Comparison of ENCODE assay signal across 8 mouse cellular contexts in genomic region chr8:120100388-120101067, GRCm38 (mm10). TPM values are rescaled to one million over a fixed set of nuclear protein-coding genes. Genes with fewer than 3 reads are reported as not detected.
DNase-seq lines count a peak whose midpoint lies in the region; ATAC-seq and TF ChIP-seq lines count a peak whose summit lies in the region.

No protein-coding gene starts in this region.

- no peaks in the 10 kb centered on the region for H3K9me3 ChIP-seq in hindbrain, embryonic 13.5 days
- no peaks in the 10 kb centered on the region for H3K9me3 ChIP-seq in midbrain, embryonic 15.5 days

- no peaks in the 10 kb centered on the region for H3K27me3 ChIP-seq in hindbrain, embryonic 13.5 days
- no peaks in the 10 kb centered on the region for H3K27me3 ChIP-seq in midbrain, embryonic 15.5 days (replicated peaks)

- 0 out of 2 replicates have a peak, but pooled peaks have one; percentile 21 for ATAC-seq in hindbrain, embryonic 13.5 days (ENCODE audit: low FRiP score)
- ATAC-seq in midbrain, embryonic 15.5 days (replicated peaks), result peak; percentile 10; the same call in 1 of the 2 replicates

- H3K4me2 ChIP-seq in hindbrain, embryonic 13.5 days, result peak overlapping the region; percentile 94
- peak overlapping the region; percentile 77 for H3K4me2 ChIP-seq in midbrain, embryonic 15.5 days

- H3K36me3 ChIP-seq in hindbrain, embryonic 13.5 days, result peaks cover 2% of the 10 kb centered on the region; the same call in 1 of the 2 replicates
- no peaks in the 10 kb centered on the region for H3K36me3 ChIP-seq in midbrain, embryonic 15.5 days (replicated peaks)

- intact Hi-C loops in left cerebral cortex, postnatal 25 days (cut with DNase I), result no loop called here

- H3K4me1 ChIP-seq in lung, adult 2 months (ENCODE audit: control insufficient read depth, insufficient read depth, low read length), result peaks cover 12% of the 10 kb centered on the region
- H3K4me1 ChIP-seq in hindbrain, embryonic 13.5 days (replicated peaks), result peaks cover 47% of the 10 kb centered on the region
- peaks cover 41% of the 10 kb centered on the region for H3K4me1 ChIP-seq in midbrain, embryonic 15.5 days

- peak overlapping the region; percentile 68 for H3K4me3 ChIP-seq in lung, adult 2 months (replicated peaks; ENCODE audit: extremely low read depth, low read depth, low read length)
- H3K4me3 ChIP-seq in hindbrain, embryonic 13.5 days, result peak overlapping the region; percentile 97
- peak overlapping the region; percentile 73 for H3K4me3 ChIP-seq in midbrain, embryonic 15.5 days

- no peak for DNase-seq in lung, adult 2 months
- no peak for DNase-seq in lung, postnatal 4 days
- peak; percentile 13 for DNase-seq in c-Kit-negative CD71-positive TER-119-positive erythroid progenitor cells, embryonic 14.5 days (ENCODE audit: low read depth, low spot score)
- no peak for DNase-seq in right cerebral cortex, postnatal 10 days (ENCODE audit: low spot score in 2 of 2)
- DNase-seq in frontal cortex, postnatal 10 days (ENCODE audit: low spot score in 2 of 2), result no peak
- no peak for DNase-seq in left cerebral cortex, postnatal 25 days (ENCODE audit: low spot score in 2 of 2)

- H3K9ac ChIP-seq in hindbrain, embryonic 13.5 days, result peak overlapping the region; percentile 96
- H3K9ac ChIP-seq in midbrain, embryonic 15.5 days, result peak overlapping the region; percentile 68

- no peak for TF ChIP-seq POLR2A in lung, adult 2 months (IDR thresholded peaks at IDR 0.05; ENCODE audit: borderline replicate concordance, extremely low read depth, low read depth, low read length)

- H3K27ac ChIP-seq in hindbrain, embryonic 13.5 days, result peak overlapping the region; percentile 94
- peak overlapping the region; percentile 92 for H3K27ac ChIP-seq in midbrain, embryonic 15.5 days

- no peak for TF ChIP-seq CTCF in lung, adult 2 months (IDR thresholded peaks at IDR 0.05; ENCODE audit: insufficient read depth, low read length)

- WGBS in lung, adult 2 months, result 2% methylated on average over 25 of the region's 25 CpGs
- 8% methylated on average over 25 of the region's 25 CpGs for WGBS in hindbrain, embryonic 13.5 days
- 6% methylated on average over 25 of the region's 25 CpGs for WGBS in midbrain, embryonic 15.5 days

RNA-seq across cellular contexts. Expression of gene Zdhhc7, which starts 0.8 kb away (rescaled TPM):
- polyA plus RNA-seq in lung, adult 2 months (2012; rRNA removed), result 64.9 and 78.0 TPM in 2 replicates
- polyA plus RNA-seq in hindbrain, embryonic 13.5 days (2015; fragmentation: Nextera tagmentation; extraction: Ambion mirVana), result 27.9 and 29.3 TPM in 2 replicates
- polyA plus RNA-seq in midbrain, embryonic 15.5 days (2015; fragmentation: Nextera tagmentation; extraction: Ambion mirVana), result 31.3 and 33.8 TPM in 2 replicates
- 10 to 100 TPM; 36.5 to 40.0 TPM for total RNA-seq in left cerebral cortex, postnatal 25 days (2021)

RNA-seq across cellular contexts. Expression of gene 6430548M08Rik, which starts 13.4 kb away (rescaled TPM):
- polyA plus RNA-seq in lung, adult 2 months (2012; rRNA removed), result 46.1 and 72.9 TPM in 2 replicates
- 23.2 and 24.8 TPM in 2 replicates for polyA plus RNA-seq in hindbrain, embryonic 13.5 days (2015; fragmentation: Nextera tagmentation; extraction: Ambion mirVana)
- polyA plus RNA-seq in midbrain, embryonic 15.5 days (2015; fragmentation: Nextera tagmentation; extraction: Ambion mirVana), result 33.6 and 35.7 TPM in 2 replicates
- total RNA-seq in left cerebral cortex, postnatal 25 days (2021), result 100 to 1,000 TPM; 221 to 232 TPM
